Mouse (Mus musculus) forebrain, embryonic 15.5 days (tissue): ENCODE data around the gene Igf2r. TPM values are rescaled to one million over a fixed set of nuclear protein-coding genes. Genes with fewer than 3 reads are reported as not detected.

Source experiments
- ATAC-seq: fragments of 200-750 bp; cut with Nextera tagmentation; replicated peaks from 2 replicates; pipeline ENCODE4 v1.8.0; 2017; ENCODE audit warnings: mild to moderate bottlenecking, moderate TSS enrichment, moderate library complexity
- H3K27ac ChIP-seq: fragments of 300-500 bp; sonication (generic); replicated peaks from 2 replicates; pipeline ENCODE4 v1.5.1; 2015; ENCODE audit warnings: mild to moderate bottlenecking, inconsistent platforms
- H3K27me3 ChIP-seq: fragments of 300-500 bp; sonication (generic); 2 replicates; pipeline ENCODE4 v1.6.1; 2015; ENCODE audit warnings: inconsistent platforms
- H3K36me3 ChIP-seq: fragments of 300-500 bp; sonication (generic); 2 replicates; pipeline ENCODE4 v1.6.1; 2015; ENCODE audit warnings: mild to moderate bottlenecking, inconsistent platforms
- H3K4me1 ChIP-seq: fragments of 300-500 bp; sonication (generic); 2 replicates; pipeline ENCODE4 v1.6.1; 2015; ENCODE audit warnings: inconsistent platforms
- H3K4me2 ChIP-seq: fragments of 300-500 bp; sonication (generic); replicated peaks from 2 replicates; pipeline ENCODE4 v1.6.1; 2015; ENCODE audit warnings: mild to moderate bottlenecking, inconsistent platforms
- H3K4me3 ChIP-seq: fragments of 300-500 bp; sonication (generic); 2 replicates; pipeline ENCODE4 v1.5.1; 2015; ENCODE audit warnings: mild to moderate bottlenecking, inconsistent platforms
- H3K9ac ChIP-seq: fragments of 300-500 bp; sonication (generic); replicated peaks from 2 replicates; pipeline ENCODE4 v1.6.1; 2015; ENCODE audit warnings: mild to moderate bottlenecking, inconsistent platforms
- H3K9me3 ChIP-seq: fragments of 300-500 bp; sonication (generic); 2 replicates; pipeline ENCODE4 v1.6.1; 2016; ENCODE audit warnings: inconsistent platforms
- WGBS: fragments of 180-500 bp; shearing (Covaris S2); methylation state at CpG from one replicate; pipeline ENCODE4 v1.1.7; 2015; ENCODE audit warnings: mixed read lengths; 5-methylcytosine and 5-hydroxymethylcytosine counted together
- polyA plus RNA-seq: library from polyadenylated mRNA; unstranded; fragments of >200 nt; fragmentation: Nextera tagmentation; extraction: Ambion mirVana; gene quantifications from 2 replicates; pipeline ENCODE4 v1.2.1, GENCODE M21; 2015

Gene Igf2r
- polyA plus RNA-seq, 1 experiment from 2014 or later = 11.0 TPM

DNA sequence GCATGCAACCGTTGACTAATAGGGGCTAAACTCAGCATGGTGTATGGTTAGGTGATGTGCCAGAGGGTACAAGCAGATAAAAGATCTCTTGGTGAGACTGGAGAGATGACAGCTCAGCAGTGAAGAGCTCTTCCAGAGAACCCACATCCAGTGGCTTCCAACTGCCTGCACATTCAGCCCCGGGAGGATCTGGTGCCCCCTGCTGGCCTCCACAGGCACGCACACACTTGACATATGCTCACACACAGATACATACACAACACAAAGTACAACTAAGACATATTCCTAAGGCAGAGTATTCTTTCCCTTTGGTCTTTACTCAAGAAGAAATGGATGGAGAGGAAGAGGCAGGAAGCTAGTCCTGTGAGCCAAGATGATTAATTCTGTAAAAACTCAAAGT lies 129.9 kb downstream of the Igf2r start:
- Histone ChIP-seq H3K4me3 (no peak overlapping the region), H3K9me3 (no peaks in the 10 kb centered on the region), H3K36me3 (no peaks in the 10 kb centered on the region), H3K9ac (no peak overlapping the region), H3K4me1 (no peaks in the 10 kb centered on the region), H3K27me3 (no peaks in the 10 kb centered on the region), H3K4me2 (no peak overlapping the region), H3K27ac (no peak overlapping the region)
- ATAC-seq = no peak
- 90% methylated on average over 3 of the region's 3 CpGs for WGBS

DNA sequence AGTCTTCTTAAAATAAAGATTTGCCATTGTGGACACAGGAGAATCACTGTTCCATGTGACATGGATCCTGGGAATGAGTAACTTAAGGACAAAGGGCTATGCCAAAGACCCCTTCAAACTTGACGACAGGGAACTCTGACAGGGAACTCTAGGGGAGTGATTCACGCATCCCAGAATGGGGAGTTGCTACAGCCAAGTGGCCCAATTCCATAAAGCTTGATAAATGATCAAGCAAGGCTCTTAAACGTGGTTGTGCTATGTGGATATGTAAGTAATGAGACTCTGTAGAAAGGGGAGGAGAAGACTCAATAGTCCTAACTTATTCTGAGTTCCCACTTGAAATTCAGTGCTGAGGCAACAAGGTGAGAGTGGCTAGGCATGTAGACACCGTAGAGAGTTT lies 134.7 kb downstream of the Igf2r start:
- Histone ChIP-seq H3K9ac (no peak overlapping the region), H3K36me3 (no peaks in the 10 kb centered on the region), H3K4me1 (no peaks in the 10 kb centered on the region), H3K27ac (no peak overlapping the region), H3K27me3 (no peaks in the 10 kb centered on the region), H3K4me3 (no peak overlapping the region), H3K9me3 (no peaks in the 10 kb centered on the region), H3K4me2 (no peak overlapping the region)
- WGBS = 63% methylated on average over 4 of the region's 4 CpGs
- no peak for ATAC-seq

Other genes starting within 250 kb of the Igf2r start
- gene Slc22a2, start 185.5 kb downstream of the Igf2r start, polyA plus RNA-seq = 0.50 and 1.0 TPM in 2 replicates
- gene Slc22a1, start 93.8 kb downstream of the Igf2r start, polyA plus RNA-seq = not detected in 2 replicates
- 0.23 and 0.28 TPM in 2 replicates for gene Mas1, start 98.5 kb upstream of the Igf2r start, polyA plus RNA-seq
- not detected in 2 replicates for gene Mrgprh, start 106.4 kb upstream of the Igf2r start, polyA plus RNA-seq
- gene Pnldc1, start 140.6 kb upstream of the Igf2r start, polyA plus RNA-seq = 1.9 and 2.2 TPM in 2 replicates
- 425 and 442 TPM in 2 replicates for gene Tcp1, start 146.0 kb upstream of the Igf2r start, polyA plus RNA-seq
- gene Mrpl18, start 146.7 kb upstream of the Igf2r start, polyA plus RNA-seq = 141 and 143 TPM in 2 replicates
- 1.00 and 1.0 TPM in 2 replicates for gene Acat3, start 170.9 kb upstream of the Igf2r start, polyA plus RNA-seq
- gene Acat2, start 191.1 kb upstream of the Igf2r start, polyA plus RNA-seq = 323 TPM in 2 replicates
- 157 and 161 TPM in 2 replicates for gene Wtap, start 224.5 kb upstream of the Igf2r start, polyA plus RNA-seq
- 113 and 121 TPM in 2 replicates for gene Sod2, start 237.2 kb upstream of the Igf2r start, polyA plus RNA-seq